ENCODE assay signal across 22 mouse cellular contexts in the genomic region with DNA sequence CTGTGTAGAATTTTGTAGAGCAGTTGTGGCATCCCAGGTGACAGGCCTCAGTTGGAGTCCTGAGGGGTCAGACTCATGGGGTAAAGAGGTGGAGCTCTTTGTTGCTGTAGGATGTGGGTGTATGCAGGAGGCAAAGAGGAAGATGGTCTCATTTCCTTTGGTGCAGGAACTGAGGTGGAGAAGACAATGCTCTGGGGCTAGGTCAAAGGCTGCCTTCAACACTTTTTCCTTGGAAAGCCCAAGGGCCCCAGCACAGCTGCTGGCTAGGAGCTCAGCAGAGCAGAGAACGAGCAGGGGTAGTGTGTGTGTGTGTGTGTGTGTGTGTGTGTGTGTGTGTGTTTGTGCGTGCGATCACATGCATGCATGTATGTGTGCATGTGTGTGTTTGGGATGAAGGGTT.
DNase-seq lines count a peak whose midpoint lies in the region; ATAC-seq and TF ChIP-seq lines count a peak whose summit lies in the region.
"Had no signal": no experiment of that assay in that cellular context is flagged by ENCODE, and none has a peak within 500 bp of the region (broad histone marks: within the 10 kb centered on the region; RNA-seq: fewer than 3 reads in every experiment).

No protein-coding gene starts in this region.

- DNase-seq in heart, adult 2 months = peak; percentile 18 to 30
- DNase-seq in heart, embryonic 10.5 days (ENCODE audit: low spot score) = no peak
- DNase-seq in left cerebral cortex, adult 2 months (ENCODE audit: extremely low spot score in 1 of 2, low spot score in 2 of 2) = no peak
- DNase-seq in left cerebral cortex, adult 11 months (ENCODE audit: low spot score) = no peak
- DNase-seq in thymus, adult 18-20 months = no peak
- DNase-seq: adrenal gland, adult 2 months; adrenal gland, postnatal 25 days; cerebellum, adult 2 months; cerebellum, postnatal 10 days; embryo, embryonic 11 days; gastrocnemius, postnatal 25 days; heart, postnatal 36 days; kidney, adult 18-20 months had no signal

- no peak overlapping the region for H3K4me2 ChIP-seq in heart, embryonic 16.5 days (ENCODE audit: low read depth, low read length)
- no peak overlapping the region for H3K4me2 ChIP-seq in heart, embryonic 12.5 days
- H3K4me2 ChIP-seq: embryonic facial prominence, embryonic 15.5 days; hindbrain, embryonic 14.5 days; intestine, embryonic 15.5 days had no signal

- H3K9ac ChIP-seq in heart, adult 2 months (ENCODE audit: low read depth, low read length) = no peak overlapping the region
- no peak overlapping the region for H3K9ac ChIP-seq in heart, embryonic 16.5 days (ENCODE audit: low read length)
- no peak overlapping the region for H3K9ac ChIP-seq in heart, embryonic 12.5 days
- H3K9ac ChIP-seq: embryonic facial prominence, embryonic 15.5 days; hindbrain, embryonic 14.5 days; intestine, embryonic 15.5 days had no signal

- intact Hi-C loops in heart, adult 2 months (cut with DNase I) = loop anchor here (2.0 kb wide), 1 partner anchor 62 kb away; no protein-coding TSS in a partner anchor
- intact Hi-C loops in left cerebral cortex, adult 2 months (cut with DNase I) = no loop called here

- H3K36me3 ChIP-seq in heart, adult 2 months (ENCODE audit: control insufficient read depth, insufficient read depth, low read length) = no peaks in the 10 kb centered on the region
- H3K36me3 ChIP-seq in heart, embryonic 10.5 days = no peaks in the 10 kb centered on the region
- H3K36me3 ChIP-seq in heart, embryonic 16.5 days (ENCODE audit: control insufficient read depth, insufficient read depth) = no peaks in the 10 kb centered on the region
- H3K36me3 ChIP-seq in heart, embryonic 12.5 days = no peaks in the 10 kb centered on the region
- H3K36me3 ChIP-seq: embryonic facial prominence, embryonic 15.5 days; forebrain, embryonic 10.5 days; intestine, embryonic 15.5 days had no signal

- H3K4me1 ChIP-seq in heart, adult 2 months (ENCODE audit: control insufficient read depth, insufficient read depth, low read length) = peaks cover 20% of the 10 kb centered on the region
- H3K4me1 ChIP-seq in heart, embryonic 10.5 days = peaks cover 61% of the 10 kb centered on the region
- peaks cover 26% of the 10 kb centered on the region for H3K4me1 ChIP-seq in heart, embryonic 16.5 days (ENCODE audit: control insufficient read depth, insufficient read depth, low read length)
- peaks cover 59% of the 10 kb centered on the region for H3K4me1 ChIP-seq in heart, embryonic 12.5 days (replicated peaks)
- peaks cover 1% of the 10 kb centered on the region; the same call in 1 of the 2 replicates for H3K4me1 ChIP-seq in cortical plate, adult 2 months (ENCODE audit: control insufficient read depth, insufficient read depth, low read length)
- H3K4me1 ChIP-seq: intestine, embryonic 15.5 days had no signal

- H3K27ac ChIP-seq in heart, adult 2 months = peak overlapping the region; percentile 70
- H3K27ac ChIP-seq in heart, embryonic 10.5 days = no peak overlapping the region; the same call in 1 of the 2 replicates
- H3K27ac ChIP-seq in heart, embryonic 16.5 days (ENCODE audit: low read length) = peak overlapping the region; percentile 9; the same call in 1 of the 2 replicates
- no peak overlapping the region for H3K27ac ChIP-seq in heart, embryonic 12.5 days (ENCODE audit: poor library complexity, severe bottlenecking)
- H3K27ac ChIP-seq in left cerebral cortex, adult 2 months = peak overlapping the region; percentile 24; the same call in 1 of the 2 replicates
- H3K27ac ChIP-seq in cortical plate, adult 2 months (ENCODE audit: insufficient read depth, low read length) = peak overlapping the region; percentile 95
- H3K27ac ChIP-seq: embryonic facial prominence, embryonic 15.5 days; forebrain, embryonic 10.5 days; intestine, embryonic 15.5 days had no signal

- H3K27me3 ChIP-seq in heart, adult 2 months (ENCODE audit: control insufficient read depth, insufficient read depth, low read length) = no peaks in the 10 kb centered on the region
- no peaks in the 10 kb centered on the region for H3K27me3 ChIP-seq in heart, embryonic 10.5 days (ENCODE audit: insufficient read depth, poor library complexity, severe bottlenecking)
- no peaks in the 10 kb centered on the region for H3K27me3 ChIP-seq in heart, embryonic 16.5 days (ENCODE audit: control insufficient read depth, insufficient read depth, low read length)
- no peaks in the 10 kb centered on the region for H3K27me3 ChIP-seq in heart, embryonic 12.5 days (replicated peaks)
- H3K27me3 ChIP-seq: embryonic facial prominence, embryonic 15.5 days; intestine, embryonic 15.5 days had no signal

- TF ChIP-seq CTCF in heart, adult 2 months (IDR thresholded peaks at IDR 0.05) = no peak
- TF ChIP-seq CTCF in left cerebral cortex, adult 2 months (IDR thresholded peaks at IDR 0.05) = no peak
- TF ChIP-seq CTCF in cortical plate, adult 2 months (IDR thresholded peaks at IDR 0.05; ENCODE audit: extremely low read depth, insufficient read depth, low read length) = no peak

- ATAC-seq in heart, embryonic 16.5 days (replicated peaks; ENCODE audit: extremely low read depth, insufficient read depth, low FRiP score) = 0 out of 2 replicates have a peak, but pooled peaks have one; percentile 11
- no peak for ATAC-seq in heart, embryonic 12.5 days (ENCODE audit: insufficient number of reproducible peaks, low FRiP score)
- ATAC-seq: forebrain, embryonic 16.5 days; intestine, embryonic 15.5 days had no signal

- H3K4me3 ChIP-seq in heart, adult 2 months = no peak overlapping the region
- no peak overlapping the region for H3K4me3 ChIP-seq in heart, embryonic 10.5 days
- no peak overlapping the region for H3K4me3 ChIP-seq in heart, embryonic 16.5 days (ENCODE audit: low read length)
- H3K4me3 ChIP-seq in heart, embryonic 12.5 days = no peak overlapping the region
- no peak overlapping the region for H3K4me3 ChIP-seq in left cerebral cortex, adult 2 months
- no peak overlapping the region for H3K4me3 ChIP-seq in cortical plate, adult 2 months (ENCODE audit: insufficient read depth, low read length)
- H3K4me3 ChIP-seq: embryonic facial prominence, embryonic 15.5 days; erythroblast, embryonic 14.5 days; forebrain, embryonic 10.5 days; intestine, embryonic 15.5 days had no signal

- WGBS in heart, adult 2 months = 41% methylated on average over 3 of the region's 3 CpGs
- 90% methylated on average over 3 of the region's 3 CpGs for WGBS in heart, embryonic 10.5 days
- 80% methylated on average over 3 of the region's 3 CpGs for WGBS in heart, embryonic 16.5 days
- WGBS in heart, embryonic 12.5 days = 88% methylated on average over 3 of the region's 3 CpGs

- 0 out of 2 replicates have a peak, but pooled peaks have one; percentile 50 for TF ChIP-seq EP300 in heart, adult 2 months (IDR thresholded peaks at IDR 0.05; ENCODE audit: insufficient read depth, low read depth, low read length)

- no peaks in the 10 kb centered on the region for H3K9me3 ChIP-seq in heart, embryonic 10.5 days
- H3K9me3 ChIP-seq in heart, embryonic 16.5 days (replicated peaks; ENCODE audit: control insufficient read depth, low read length) = no peaks in the 10 kb centered on the region
- H3K9me3 ChIP-seq in heart, embryonic 12.5 days (replicated peaks) = no peaks in the 10 kb centered on the region
- H3K9me3 ChIP-seq: embryonic facial prominence, embryonic 15.5 days; forebrain, embryonic 10.5 days; intestine, embryonic 15.5 days had no signal

- TF ChIP-seq POLR2A in heart, adult 2 months (IDR thresholded peaks at IDR 0.05; ENCODE audit: insufficient read depth, low read depth, low read length) = no peak
- TF ChIP-seq POLR2A in cortical plate, adult 2 months (IDR thresholded peaks at IDR 0.05; ENCODE audit: extremely low read depth, insufficient read depth, low read length) = no peak

- H3K79me2 ChIP-seq in heart, adult 2 months (replicated peaks; ENCODE audit: control insufficient read depth, insufficient read depth, low read length) = no peaks in the 10 kb centered on the region

Comparison
In these comparisons a context has a peak if more than half of its experiments do, and no peak if none do; other contexts are left out.
1. DNase-seq: peak in heart, adult 2 months (2 of 2); none in heart, embryonic 10.5 days (single experiment), left cerebral cortex, adult 2 months (0 of 2), left cerebral cortex, adult 11 months (single experiment) and thymus, adult 18-20 months (0 of 2).
2. H3K27ac ChIP-seq: peak in heart, adult 2 months (single experiment), heart, embryonic 16.5 days (single experiment), left cerebral cortex, adult 2 months (single experiment) and cortical plate, adult 2 months (single experiment); none in heart, embryonic 10.5 days (single experiment) and heart, embryonic 12.5 days (single experiment).